Mouse (Mus musculus): ENCODE results near the gene Gm10220.

DNA sequence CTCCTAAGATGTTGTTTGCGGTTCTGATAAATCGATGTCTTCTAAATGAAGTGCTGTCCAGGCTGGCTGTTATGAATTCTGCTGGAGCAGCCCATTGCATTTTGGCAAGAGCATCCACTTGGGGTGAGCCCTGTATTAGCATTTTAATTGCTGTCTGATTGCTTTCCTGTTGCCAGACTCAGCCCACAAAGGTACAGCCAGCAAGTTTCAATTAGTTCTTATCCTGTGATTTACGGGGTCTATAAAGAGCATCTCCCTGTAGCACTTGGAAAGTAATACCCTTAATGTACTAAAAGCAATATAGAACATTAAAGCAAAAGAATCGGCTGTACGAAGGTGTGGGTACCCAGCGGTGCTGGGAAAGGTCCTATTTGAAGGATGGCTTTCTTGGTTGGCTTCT lies 21.7 kb upstream of the Gm10220 start:
- no peak for TF ChIP-seq POLR2A (IDR thresholded peaks at IDR 0.05; ENCODE audit: borderline replicate concordance, extremely low read depth, low read depth, low read length)
- TF ChIP-seq CTCF (IDR thresholded peaks at IDR 0.05; ENCODE audit: insufficient read depth, low read length) = no peak
